Mouse (Mus musculus) spleen, postnatal 14 days (tissue): ENCODE results near the gene Evl.
A peak's percentile ranks its signal among the peaks of the same experiment; 100 is the strongest.

Experiments used
- DNase-seq, 2 experiments: peaks; one replicate each; pipeline ENCODE4 v3.0.0; 2021 to 2022; ENCODE audit warnings: low spot score in 2 of 2

Evl gene

DNA sequence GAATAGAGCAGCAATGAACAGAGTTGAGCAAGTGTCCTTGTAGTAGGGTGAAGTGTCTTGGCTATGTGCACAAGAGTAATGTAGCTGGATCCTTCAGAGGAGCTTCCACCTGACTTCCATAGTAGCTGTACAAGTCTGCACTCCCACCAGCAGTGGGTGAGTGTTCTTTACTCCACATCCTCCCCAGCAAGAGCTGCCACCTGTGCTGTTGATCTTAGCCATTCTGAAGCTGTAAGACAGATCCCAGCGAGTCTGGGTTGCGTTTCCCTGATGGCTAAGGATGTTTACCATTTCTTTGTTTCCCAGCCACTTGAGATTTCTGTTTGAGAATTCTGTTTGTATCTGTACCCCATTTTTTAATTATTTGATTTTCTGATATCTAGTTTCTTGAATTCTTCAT is 35.6 kb downstream of the Evl start:
- DNase-seq: no peak

DNA sequence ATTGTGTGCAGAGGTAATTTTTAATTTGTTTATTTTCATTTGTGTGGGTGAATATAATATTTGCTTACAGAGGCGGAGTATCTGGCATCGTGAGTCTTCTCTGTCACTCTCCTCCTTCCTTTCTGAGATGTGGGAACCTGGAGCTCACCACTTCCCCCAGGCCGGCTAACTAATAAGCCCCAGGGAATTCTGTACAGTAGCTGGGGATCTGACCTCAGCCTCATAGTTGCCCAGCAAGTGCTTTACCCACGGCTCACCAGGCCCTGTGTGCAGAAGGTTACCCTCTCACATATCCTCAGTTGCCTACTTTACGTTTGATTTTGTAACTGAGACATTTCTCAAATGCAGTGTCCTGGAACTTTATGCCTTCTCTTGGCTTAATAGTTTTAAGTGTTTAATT is 37.1 kb downstream of the Evl start:
- DNase-seq: no peak

DNA sequence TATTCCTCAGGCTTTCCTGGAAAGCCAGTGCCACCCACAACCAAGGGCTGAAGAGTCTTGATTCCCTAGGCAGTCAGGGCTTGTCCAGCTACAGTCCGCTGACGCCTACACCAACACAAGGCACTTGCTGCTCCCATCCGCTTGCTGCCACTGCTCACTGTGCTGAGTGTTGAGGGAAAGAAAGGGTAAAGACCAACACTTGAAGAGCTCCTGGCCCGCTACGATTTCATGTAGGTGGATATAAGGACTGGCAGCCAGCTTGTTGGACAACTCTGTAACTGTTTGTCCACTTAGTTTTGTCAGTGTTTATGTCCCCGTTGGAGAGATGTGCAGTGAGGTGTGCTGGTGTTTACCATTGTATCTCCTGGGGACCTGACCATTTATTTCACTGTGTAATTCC is 38.3 kb downstream of the Evl start:
- DNase-seq: no peak

DNA sequence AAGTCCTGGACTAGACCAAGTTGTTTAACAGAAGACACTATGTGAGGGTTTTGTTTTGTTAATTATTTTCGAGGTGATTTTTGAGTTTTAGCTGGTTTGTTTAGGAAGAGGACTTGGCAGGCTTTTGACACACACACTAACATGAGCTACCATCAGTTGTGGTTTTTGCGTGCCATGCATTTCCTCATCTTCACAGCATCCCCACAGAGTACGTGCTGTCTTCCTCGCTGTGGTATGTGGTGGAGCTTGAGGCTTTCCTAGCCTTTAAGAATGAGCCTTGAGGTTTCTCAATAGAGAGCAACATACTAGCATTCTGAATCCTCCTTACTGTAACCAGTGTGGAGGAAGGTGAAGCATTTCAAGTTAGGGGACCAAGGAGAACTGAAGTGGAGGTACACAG is 46.3 kb downstream of the Evl start:
- no peak for DNase-seq

DNA sequence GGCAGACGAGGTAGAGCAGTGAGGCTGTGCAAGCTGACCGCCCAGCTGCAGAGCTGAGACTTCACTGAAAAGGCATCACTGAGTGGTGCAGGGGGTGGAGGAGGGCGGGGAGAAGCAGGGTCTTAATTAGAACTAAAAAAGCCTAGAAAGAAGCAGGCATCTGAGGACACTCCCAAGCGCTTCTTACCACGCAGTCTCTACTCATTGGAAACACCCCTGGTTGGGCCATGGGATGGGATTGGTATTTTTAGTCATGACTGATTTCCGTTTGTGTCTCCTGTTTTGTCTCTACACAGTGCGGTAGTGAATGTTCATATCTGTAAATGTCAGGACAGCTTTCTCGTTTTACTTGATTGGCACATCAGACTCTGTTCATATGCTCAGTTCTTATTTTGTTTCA is 46.8 kb downstream of the Evl start:
- DNase-seq: no peak

DNA sequence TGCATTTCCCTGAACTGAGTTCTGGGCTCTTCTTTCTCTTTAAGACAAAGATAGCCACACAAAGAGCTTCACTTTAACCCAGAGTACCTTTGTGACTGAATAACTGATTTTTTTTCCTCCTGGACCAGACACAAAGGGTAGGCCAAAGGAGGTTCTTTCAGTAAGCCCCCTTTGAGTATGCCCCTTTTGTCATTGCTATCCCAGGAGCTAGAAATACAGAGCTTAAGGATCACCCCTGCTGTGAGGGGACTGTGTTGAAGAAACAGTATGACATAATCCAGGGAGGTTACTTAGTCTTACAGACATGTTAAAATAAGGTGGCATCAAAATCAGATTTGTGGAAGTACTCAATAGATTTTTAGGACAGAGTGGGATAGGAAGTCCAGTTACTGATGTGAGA is 50.0 kb downstream of the Evl start:
- DNase-seq: no peak

DNA sequence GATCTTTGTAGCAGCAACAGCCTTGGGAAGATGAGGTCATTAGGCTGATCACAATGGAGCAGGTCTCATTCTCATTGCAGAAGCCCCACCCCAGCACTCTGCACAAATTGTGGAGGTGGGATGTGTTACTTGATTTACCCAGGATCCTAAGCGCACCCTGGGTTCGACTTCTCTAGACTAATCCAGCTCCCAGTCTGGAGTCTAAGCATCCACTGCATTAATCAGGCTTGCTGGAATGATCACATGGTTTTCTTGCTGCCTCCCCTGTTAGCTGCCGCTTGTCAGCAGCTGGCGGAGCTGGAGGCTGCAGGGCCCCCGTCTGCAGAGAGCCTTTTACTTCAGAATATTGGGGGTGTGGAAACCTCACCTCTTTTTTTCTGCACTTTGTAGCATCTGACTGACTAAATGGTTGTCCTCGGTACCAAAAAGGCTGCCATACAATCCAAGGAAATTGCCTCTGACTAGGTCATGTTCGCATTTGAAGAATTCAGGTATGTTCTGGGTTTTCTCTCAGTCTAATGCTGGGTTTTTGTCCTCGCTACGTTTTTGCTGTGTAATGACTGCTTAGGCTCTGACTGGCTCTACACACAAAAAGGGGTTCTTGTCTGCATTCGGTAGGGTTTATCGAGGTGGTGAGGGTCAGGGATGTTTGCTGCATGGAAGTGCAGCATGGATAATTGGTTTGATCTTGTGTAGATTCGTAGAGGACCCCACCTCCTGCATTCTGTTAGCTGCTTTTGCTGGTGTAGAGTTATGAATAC is 51.2 kb downstream of the Evl start:
- no peak for DNase-seq

DNA sequence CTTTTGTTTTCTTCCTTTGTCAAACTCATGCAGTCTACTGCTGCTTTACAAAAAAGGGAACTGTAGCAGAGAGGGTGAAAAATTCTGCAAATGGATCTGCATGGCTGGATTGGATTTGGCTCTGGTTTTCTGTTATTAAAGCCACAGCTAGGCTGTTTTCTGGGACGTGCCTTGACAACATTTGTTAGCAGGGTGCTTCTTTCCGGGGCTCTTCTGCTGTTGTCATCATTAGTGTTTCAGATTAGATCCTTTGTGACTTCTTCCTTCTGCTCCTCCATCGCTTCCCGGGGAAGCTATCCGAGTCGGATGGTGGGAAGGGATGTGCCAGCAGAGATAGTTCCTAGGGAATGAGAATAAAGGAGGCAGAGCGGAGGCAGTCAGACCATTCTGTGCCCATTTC is 51.8 kb downstream of the Evl start:
- DNase-seq: no peak

DNA sequence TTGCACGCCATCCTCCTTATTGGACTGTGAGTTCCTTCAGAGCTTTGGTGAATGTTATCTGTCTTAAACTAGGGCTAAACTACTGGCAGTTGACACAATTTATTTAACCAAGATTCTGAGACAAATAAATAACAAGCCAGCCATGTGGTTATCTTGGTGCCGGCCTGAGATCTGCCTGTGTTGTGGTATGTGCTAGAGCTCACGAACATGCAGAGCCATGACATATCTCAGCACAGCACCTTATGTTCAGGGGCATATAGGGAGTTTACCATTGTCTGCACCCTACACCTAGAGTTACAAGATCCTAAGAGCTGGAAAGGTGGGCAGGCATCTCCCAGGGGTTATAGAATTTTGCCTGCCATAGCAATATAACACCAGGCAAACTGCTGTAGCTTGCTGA is 54.9 kb downstream of the Evl start:
- DNase-seq: no peak

DNA sequence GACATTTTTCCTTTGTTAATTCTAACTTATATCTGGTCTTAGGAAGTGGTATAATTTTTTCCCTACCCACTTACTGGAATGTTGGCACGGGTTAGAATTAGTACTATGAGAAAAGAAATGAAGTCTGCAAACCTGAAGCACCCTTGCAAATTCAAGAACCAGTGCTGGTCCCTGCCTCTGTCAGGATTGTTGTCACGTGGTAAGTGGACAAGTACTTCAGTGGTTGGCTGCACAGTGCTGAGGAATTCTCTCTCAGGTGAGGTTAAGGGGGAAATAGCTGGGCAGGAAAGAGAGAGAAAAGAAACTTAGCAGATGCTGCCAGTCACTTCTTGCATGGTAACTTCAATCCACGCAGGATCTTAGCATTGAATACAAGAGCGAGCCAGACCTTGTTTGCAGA is 55.7 kb downstream of the Evl start:
- no peak for DNase-seq

DNA sequence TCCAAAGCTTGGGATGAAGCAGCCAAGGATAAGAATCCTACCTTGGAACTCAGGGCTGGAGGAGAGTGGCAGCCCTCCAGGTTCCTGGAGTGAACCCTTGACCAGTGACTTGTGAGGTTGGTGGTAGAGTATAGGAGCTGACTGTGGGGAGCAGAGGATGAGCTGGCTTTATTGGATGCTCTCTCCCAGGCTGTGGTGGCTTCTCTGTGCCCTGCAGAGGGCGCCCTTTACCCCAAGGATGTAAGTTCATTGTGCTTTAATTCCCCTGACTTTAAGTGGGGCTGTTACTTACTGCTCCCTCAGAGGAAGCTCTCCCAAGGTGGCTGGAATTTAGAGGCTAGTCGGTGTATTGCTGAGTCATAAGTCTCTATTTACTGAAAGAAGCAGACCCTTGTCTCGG is 58.6 kb downstream of the Evl start:
- peak; percentile 45 to 65 for DNase-seq

DNA sequence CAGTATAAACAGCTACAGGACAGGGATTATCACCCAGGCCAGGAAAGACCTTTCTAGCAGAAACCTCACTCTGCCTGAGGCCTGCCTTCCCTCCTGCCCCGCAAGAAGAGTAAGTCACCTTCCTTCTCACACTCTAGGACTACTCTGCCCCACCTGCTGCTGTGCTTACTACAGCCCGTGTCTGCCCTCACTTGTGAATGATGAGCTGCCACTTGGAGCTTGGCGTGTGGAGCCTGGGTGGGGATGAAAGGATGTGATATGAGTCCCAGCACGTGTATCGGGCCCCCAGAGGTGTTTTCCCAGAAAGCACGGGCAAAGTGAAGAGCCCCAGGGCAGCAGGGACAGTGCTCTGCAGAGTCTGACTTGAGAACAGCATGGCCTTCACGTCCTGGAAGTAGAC is 63.0 kb downstream of the Evl start:
- DNase-seq: no peak

DNA sequence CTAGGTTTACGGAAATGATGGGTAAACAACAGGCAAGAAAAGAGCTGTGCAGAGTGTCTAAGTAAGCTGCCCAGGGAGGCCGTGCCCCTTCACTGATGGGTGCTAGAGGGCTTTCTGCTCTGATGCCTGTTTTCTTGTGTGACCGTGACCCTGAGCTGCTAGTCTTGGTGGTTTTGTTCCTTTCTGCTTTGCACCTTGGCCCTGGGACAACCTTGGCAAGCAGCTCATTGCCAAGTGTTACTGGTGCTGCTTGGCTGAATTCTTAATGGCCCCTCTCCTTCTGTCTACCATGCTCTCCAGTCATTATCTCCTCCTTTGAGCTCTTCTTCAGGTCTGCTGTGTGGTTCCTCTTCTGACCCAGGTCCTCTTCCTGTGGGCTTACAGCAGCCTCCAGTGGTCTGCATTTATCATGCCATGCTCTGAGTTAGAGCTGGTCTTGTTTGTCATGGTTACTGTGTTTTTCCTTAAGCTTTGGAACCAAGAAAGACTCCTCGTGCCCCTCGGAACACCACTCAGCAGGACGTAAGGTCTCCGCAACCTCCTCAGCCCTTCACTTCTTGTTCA is 65.4 kb downstream of the Evl start:
- no peak for DNase-seq

DNA sequence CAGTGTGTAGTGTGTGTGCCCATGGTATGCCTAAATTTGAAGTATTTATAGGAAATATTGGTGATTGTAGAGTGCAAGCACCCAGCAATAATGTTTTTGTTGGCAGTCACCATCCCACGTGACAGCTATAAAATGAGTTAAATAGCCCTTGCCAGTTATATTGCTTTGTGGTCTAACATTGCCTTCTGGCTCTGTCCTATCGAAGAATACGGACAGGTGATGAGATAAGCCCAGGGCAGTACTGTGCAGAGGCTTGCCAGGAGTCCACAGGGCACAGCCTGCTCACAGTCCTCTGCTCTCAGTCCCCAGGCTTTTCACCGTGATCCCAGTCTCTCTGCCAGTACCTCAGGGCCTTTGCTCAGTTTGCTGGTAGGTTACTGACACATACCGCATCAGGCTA is 67.9 kb downstream of the Evl start:
- DNase-seq: no peak

DNA sequence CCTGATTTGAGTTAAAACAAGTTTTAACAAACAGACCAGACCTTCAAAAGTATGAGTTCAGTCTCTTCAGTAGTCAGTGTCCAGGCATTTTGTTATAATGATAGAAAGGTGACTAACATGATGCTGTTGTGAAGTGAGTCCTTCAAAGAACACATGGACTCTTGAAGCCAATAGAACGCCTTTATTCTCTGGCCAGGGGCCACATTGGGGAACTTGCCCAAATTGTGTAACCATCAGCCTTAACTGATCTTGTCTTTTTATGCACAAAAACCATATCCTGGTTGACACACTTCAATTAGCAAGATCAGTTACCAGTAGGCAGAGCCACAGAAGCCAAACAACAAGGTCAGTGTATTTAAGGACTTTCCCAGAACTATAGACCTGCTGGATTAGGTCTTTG is 75.0 kb downstream of the Evl start:
- DNase-seq: no peak

DNA sequence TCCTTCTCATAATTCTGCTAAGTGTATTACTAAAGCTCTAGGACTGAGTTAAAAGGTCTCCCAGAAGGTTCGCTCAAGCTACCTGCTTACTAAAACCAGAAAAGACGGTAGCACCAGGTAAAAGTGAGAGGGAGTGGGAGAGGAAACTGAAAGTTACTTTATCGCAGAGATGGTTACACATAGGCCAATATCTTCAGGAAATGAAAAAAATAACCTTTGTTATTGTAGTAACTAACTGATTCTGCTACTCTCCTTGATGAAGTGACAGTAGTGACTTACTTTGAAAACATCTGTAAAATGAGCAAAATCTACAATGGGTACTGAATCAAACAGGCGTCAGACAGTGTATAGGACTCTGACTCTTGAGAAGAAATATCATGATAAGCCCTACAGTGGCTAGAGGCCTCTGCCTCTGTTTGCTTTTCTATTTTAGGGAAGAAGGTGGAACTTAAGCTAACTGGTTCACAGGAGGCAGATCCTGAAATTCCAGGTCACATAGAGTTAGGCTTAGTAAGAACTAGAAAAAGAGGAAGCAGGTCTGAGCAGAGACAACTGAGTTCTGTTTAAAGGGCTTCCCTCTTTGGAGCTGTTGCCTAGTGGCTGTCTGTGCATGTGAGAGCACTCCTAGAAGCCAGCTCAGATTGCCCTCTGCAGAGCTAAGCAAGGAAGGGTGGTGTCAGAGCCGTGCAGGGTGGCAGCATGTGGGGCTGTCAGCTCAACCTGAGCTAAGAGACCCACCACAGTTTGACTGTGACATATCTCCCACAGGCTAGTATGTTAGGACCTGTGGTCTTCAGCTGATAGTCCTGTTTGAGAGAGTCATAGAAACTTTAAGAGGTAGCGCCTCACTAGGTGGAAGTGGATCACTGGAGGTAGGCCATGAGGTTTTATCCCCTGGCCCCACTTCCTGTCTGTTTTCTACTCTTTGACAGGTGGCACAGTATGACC is 76.5 kb downstream of the Evl start:
- no peak for DNase-seq

DNA sequence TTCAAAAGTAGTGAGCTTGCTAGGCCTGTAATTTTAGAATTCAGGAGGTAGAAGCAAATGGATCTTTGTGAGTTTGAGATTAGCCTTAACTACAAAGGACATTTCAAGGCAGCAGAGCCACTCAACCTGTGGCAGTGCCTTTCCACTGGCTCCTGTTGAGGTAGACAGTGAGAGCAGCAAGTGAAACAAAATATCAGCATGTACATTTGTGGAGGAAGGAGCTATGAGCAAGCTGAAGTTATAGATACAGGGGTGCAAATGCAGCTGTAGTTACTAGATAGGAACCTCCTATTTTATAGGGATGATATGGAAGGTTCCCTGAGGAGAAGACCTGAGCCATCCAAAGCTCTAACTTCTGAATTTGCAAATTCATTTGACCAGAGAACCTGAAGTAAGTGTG is 78.0 kb downstream of the Evl start:
- DNase-seq: no peak

DNA sequence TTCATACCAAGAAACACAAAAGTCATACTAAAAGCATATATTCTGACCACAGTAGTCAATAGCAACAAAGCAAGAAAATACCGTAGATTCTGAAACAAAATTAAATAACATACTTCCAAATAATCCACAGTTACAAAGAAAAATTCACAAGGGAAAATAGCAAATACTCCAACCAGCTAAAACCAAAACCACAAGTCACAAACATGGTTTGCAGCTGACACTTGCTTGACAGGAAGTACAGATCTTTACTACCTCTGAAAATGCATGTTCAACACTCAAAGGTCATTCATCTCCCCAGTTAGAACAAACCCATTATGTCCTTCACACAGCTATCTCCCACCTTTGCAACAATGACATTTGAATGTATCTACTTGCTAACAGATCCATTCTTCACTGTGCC is 79.5 kb downstream of the Evl start:
- DNase-seq: no peak

DNA sequence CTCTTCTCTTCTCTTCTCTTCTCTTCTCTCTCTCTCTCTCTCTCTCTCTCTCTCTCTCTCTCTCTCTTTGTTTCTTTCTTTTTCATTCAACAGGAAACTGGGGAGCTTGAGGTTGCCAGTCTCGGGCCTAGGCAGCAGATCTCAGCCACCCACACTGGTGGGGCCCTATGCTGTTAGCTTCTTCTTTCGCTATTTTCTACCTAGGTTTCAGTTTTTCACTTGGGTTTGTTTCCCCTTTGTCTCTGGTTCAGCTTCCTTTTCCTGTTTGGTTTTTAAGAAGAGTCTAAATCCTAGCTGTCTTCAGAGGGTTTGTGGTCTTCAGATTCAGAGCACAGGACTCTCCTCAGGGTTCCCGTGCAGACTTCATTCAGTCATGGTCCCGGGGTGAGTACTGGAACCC is 81.0 kb downstream of the Evl start:
- DNase-seq: no peak

DNA sequence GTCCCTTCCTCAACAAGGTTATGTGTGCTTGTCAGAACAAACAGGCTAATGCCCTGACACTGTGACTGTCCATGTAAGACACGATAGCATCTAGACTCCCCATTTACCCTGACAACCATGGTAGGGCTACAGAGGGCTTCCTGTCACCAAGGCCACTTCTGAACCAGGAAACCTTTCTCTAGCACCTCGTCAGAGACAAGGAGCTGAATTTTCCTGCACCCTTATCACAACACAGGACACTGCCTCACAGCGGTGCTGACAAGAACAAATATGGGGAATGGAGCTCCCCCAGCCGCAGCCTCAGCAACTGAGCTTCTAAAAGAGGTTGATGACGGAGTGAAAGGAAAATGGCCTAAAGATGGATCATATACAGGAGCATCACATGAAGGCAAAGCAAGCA is 82.9 kb downstream of the Evl start:
- DNase-seq: no peak

DNA sequence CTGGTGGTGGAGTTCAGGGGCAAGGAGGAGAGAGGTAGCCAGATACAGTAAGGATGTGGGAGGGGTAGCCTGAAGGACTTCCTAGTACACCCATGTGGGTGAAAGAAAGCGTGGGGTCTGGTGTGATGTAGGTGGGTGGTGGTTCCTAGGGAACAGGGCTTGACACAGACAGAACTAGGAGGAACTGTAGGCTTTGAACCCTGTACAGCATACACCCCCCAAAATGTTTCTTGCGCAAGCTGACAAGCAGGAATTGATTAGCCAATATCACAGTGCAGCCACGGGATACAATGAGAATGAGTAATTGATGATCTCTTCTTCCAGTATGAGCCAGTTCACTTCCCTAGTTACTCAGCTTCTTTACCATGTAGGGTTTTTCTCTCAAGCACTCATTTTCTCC is 84.6 kb downstream of the Evl start:
- no peak for DNase-seq

DNA sequence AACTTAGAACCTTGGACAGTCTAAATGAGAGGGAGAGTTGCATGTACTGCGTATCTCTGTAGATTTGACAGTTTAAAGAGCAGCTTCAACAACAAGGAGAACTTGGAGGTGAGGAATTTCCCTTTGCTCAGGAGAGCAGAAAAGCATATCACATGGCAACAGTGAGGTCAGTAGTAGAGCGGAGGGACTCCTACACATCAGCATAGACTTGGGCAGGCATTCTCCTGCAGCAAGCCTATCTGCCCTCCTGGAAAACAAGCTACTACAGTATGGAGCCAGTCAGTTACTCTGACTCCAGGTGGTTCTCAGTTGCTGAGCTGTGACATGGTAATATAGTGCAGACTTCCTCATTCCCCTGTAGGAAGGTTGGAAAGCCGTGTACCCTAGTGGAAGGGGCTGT is 87.5 kb downstream of the Evl start:
- DNase-seq: no peak

DNA sequence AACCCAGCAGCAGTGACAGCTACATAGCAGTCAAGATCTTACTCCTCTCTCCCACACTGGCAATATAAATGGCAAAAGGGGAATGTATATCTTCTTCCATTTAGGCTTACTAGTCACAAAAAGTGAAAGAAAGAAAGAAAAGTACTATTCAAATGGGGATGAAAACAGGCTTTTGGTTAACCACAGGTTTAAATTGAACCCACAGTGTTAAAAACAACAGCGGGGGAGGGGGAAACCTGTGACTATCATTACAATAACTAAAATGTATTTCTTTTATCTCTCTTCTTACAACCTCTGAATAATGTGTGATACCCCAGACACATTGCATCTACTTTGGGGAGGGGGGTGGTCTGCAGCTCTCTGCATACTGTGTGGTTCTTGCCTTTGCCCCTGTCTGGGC is 91.7 kb downstream of the Evl start:
- DNase-seq: no peak
